Mouse (Mus musculus) C2C12 (cell line): ENCODE measurements around the gene Ryr1. TPM values are rescaled to one million over a fixed set of nuclear protein-coding genes. Genes with fewer than 3 reads are reported as not detected.

ENCODE experiments used
- H3K27me3 ChIP-seq: one replicate; pipeline ENCODE4 v1.6.1; 2011; ENCODE audit not compliant: control insufficient read depth, insufficient read depth, insufficient read length
- H3K36me3 ChIP-seq: one replicate; pipeline ENCODE4 v1.6.1; 2011; ENCODE audit not compliant: control insufficient read depth, insufficient read depth
- H3K4me3 ChIP-seq: one replicate; pipeline ENCODE4 v1.5.1; 2011; ENCODE audit warnings: mild to moderate bottlenecking, control low read depth; ENCODE audit not compliant: poor library complexity, insufficient read depth, severe bottlenecking
- H3K79me2 ChIP-seq: one replicate; pipeline ENCODE4 v1.6.1; 2011; ENCODE audit not compliant: control insufficient read depth, insufficient read depth
- H3K79me3 ChIP-seq: one replicate; pipeline ENCODE4 v1.6.1; 2011; ENCODE audit warnings: low read depth, control low read depth
- H3ac ChIP-seq: one replicate; pipeline ENCODE3; 2011; ENCODE audit warnings: low read depth; ENCODE audit not compliant: control insufficient read depth, insufficient read length
- CEBPB ChIP-seq: IDR thresholded peaks from one replicate; pipeline ENCODE4 v1.6.1; 2011; ENCODE audit warnings: low read depth, mild to moderate bottlenecking, control low read depth, moderate library complexity
- CTCF ChIP-seq: IDR thresholded peaks from one replicate; pipeline ENCODE4 v1.5.1; 2011; ENCODE audit not compliant: control insufficient read depth, insufficient read depth, insufficient read length
- FOSL1 ChIP-seq: IDR thresholded peaks from one replicate; pipeline ENCODE4 v1.8.0; 2011; ENCODE audit warnings: mild to moderate bottlenecking, low read length; ENCODE audit not compliant: poor library complexity, insufficient read depth, severe bottlenecking
- MAX ChIP-seq: IDR thresholded peaks from one replicate; pipeline ENCODE4 v1.6.1; 2011; ENCODE audit warnings: mild to moderate bottlenecking, control low read depth
- MYOD1 ChIP-seq: IDR thresholded peaks from one replicate; pipeline ENCODE4 v1.6.1; 2011; ENCODE audit warnings: low read depth; ENCODE audit not compliant: control insufficient read depth, insufficient read length
- MYOG ChIP-seq: IDR thresholded peaks from one replicate; pipeline ENCODE4 v1.6.1; 2011; ENCODE audit not compliant: control insufficient read depth, insufficient read length; ENCODE audit errors: extremely low read depth
- USF1 ChIP-seq: IDR thresholded peaks from one replicate; pipeline ENCODE4 v1.6.1; 2011; ENCODE audit warnings: low read depth, mild to moderate bottlenecking, control low read depth, moderate library complexity
- polyA plus RNA-seq: library from polyadenylated mRNA; unstranded; fragments of >200 nt; fragmentation: generic; extraction: Trizol; gene quantifications from one replicate; pipeline ENCODE4 v1.2.1, GENCODE M21; 2012; ENCODE audit warnings: missing spikeins

Gene Ryr1
- polyA plus RNA-seq, 1 experiment: 1.1 TPM

GRCm38 (mm10) chr7:29022479-29022878, 102.5 kb downstream of the Ryr1 start:
- Histone ChIP-seq H3K27me3 (no peaks in the 10 kb centered on the region), H3K79me3 (no peaks in the 10 kb centered on the region), H3K79me2 (no peaks in the 10 kb centered on the region), H3K4me3 (no peak overlapping the region), H3K36me3 (no peaks in the 10 kb centered on the region), H3ac (no peak overlapping the region)
- TF ChIP-seq MAX: no peak
- TF ChIP-seq CTCF: no peak
- no peak for TF ChIP-seq MYOG
- TF ChIP-seq USF1: no peak
- TF ChIP-seq MYOD1: no peak
- no peak for TF ChIP-seq FOSL1
- no peak for TF ChIP-seq CEBPB

- Histone ChIP-seq H3ac (no peak overlapping the region), H3K79me2 (no peaks in the 10 kb centered on the region), H3K36me3 (no peaks in the 10 kb centered on the region), H3K27me3 (no peaks in the 10 kb centered on the region), H3K4me3 (no peak overlapping the region), H3K79me3 (no peaks in the 10 kb centered on the region)
- no peak for TF ChIP-seq MYOD1
- TF ChIP-seq MYOG: no peak
- TF ChIP-seq CTCF: no peak
Measured at GRCm38 (mm10) chr7:29019447-29020220, 105.3 kb downstream of the Ryr1 start.

DNA sequence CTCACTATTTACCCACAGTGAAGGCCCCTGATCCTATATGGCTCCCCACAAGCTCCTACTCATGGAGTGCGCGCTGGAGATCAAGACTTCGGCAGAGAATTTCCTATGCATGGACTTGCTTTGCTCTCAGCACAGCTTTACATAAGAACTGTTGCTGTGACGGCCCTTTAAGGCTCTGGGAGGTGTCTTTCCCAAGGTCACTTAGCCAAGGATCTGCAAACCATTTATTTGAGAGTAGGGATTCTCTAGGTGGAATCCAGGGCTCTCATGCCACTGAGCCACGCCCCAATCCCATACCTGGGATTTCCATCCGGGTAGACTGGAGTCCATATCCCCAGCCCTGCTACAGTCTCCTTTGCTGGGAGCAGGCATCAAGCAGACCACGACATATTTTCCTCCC, 107.8 kb downstream of the Ryr1 start:
- no peaks in the 10 kb centered on the region for H3K36me3 ChIP-seq
- no peaks in the 10 kb centered on the region for H3K27me3 ChIP-seq
- no peak overlapping the region for H3K4me3 ChIP-seq
- TF ChIP-seq FOSL1 (no peak), CTCF (no peak), CEBPB (no peak), MYOD1 (no peak), USF1 (no peak), MAX (no peak), MYOG (no peak)
- no peaks in the 10 kb centered on the region for H3K79me2 ChIP-seq
- H3K79me3 ChIP-seq: no peaks in the 10 kb centered on the region
- no peak overlapping the region for H3ac ChIP-seq

- H3K79me3 ChIP-seq: no peaks in the 10 kb centered on the region
- H3K4me3 ChIP-seq: no peak overlapping the region
- H3K27me3 ChIP-seq: no peaks in the 10 kb centered on the region
- H3K36me3 ChIP-seq: no peaks in the 10 kb centered on the region
- TF ChIP-seq MYOG (no peak), CEBPB (no peak), FOSL1 (no peak), MAX (no peak), USF1 (no peak), MYOD1 (no peak), CTCF (no peak)
- H3K79me2 ChIP-seq: no peaks in the 10 kb centered on the region
- no peak overlapping the region for H3ac ChIP-seq
Measured at GRCm38 (mm10) chr7:29016440-29016839, 108.5 kb downstream of the Ryr1 start.

DNA sequence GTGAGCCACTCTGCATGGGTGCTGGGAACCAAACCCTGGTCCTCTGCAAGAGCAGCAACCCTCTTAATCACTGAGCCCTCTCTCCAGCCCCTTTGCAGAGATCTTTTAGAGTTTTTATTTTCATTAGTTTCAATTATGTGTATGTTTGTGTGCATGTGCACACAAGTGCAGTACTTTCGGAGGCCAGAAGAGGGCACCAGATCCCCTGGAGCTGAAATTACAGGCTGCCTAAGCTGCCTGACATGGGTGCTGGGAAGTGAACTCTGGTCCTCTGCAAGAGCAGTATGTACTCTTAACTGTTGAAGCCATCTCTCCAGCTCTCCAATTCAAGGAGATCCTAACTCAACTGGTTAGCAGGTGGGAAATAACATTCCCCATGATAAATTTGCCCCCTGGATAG, 110.0 kb downstream of the Ryr1 start:
- no peaks in the 10 kb centered on the region for H3K27me3 ChIP-seq
- H3K4me3 ChIP-seq: no peak overlapping the region
- TF ChIP-seq USF1 (no peak), MYOG (no peak), FOSL1 (no peak), CEBPB (no peak), CTCF (no peak), MAX (no peak), MYOD1 (no peak)
- no peak overlapping the region for H3ac ChIP-seq
- H3K79me3 ChIP-seq: no peaks in the 10 kb centered on the region
- no peaks in the 10 kb centered on the region for H3K79me2 ChIP-seq
- no peaks in the 10 kb centered on the region for H3K36me3 ChIP-seq

- TF ChIP-seq MYOG (no peak), MAX (no peak), USF1 (no peak), CEBPB (no peak)
- no peak overlapping the region for H3K4me3 ChIP-seq
Measured at GRCm38 (mm10) chr7:29008714-29009113, 116.3 kb downstream of the Ryr1 start.

More at GRCm38 (mm10) chr7:29008714-29009113, 116.3 kb downstream of the Ryr1 start:
- H3K79me3 ChIP-seq: no peaks in the 10 kb centered on the region
- no peaks in the 10 kb centered on the region for H3K27me3 ChIP-seq
- no peak overlapping the region for H3ac ChIP-seq
- H3K79me2 ChIP-seq: no peaks in the 10 kb centered on the region
- H3K36me3 ChIP-seq: no peaks in the 10 kb centered on the region
